Mouse (Mus musculus): ENCODE results near the gene Olfr1535. TPM values are rescaled to one million over a fixed set of nuclear protein-coding genes. Genes with fewer than 3 reads are reported as not detected.
A peak's percentile ranks its signal among the peaks of the same experiment; 100 is the strongest.

The Olfr1535 gene
- polyA plus RNA-seq (2014; fragmentation: Nextera tagmentation; extraction: Ambion mirVana) = not detected in 2 replicates

DNA sequence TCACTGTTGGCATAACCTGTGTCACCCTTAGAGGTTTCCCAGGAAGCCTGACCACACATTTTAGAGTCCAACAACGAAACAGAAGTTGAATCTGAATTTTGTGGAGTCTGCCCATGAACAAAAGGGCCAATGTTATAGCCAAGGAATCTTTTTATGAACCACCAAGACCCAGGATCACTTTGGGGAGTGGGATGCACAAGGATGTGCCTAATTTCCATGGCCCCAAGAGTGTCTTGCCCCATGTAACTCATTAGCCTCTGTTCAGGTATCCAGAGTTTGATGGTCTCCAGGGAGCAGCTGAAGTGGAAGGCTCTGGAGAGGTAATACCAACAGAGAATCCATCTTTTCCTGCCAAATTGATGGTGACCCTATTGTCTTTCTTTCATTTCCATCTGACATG lies at the start of gene Olfr1535:
TSS of gene Olfr1535 (minus strand) at position 101 of the 400 bp plus-strand sequence.
- Histone ChIP-seq H3K4me1 (ENCODE audit: control insufficient read depth, insufficient read depth, low read length) (no peaks in the 10 kb centered on the region), H3K27me3 (ENCODE audit: control insufficient read depth, insufficient read depth, low read length) (no peaks in the 10 kb centered on the region), H3K9ac (ENCODE audit: low read depth, low read length) (no peak within 1 kb of the TSS), H3K36me3 (ENCODE audit: control insufficient read depth, insufficient read depth, low read length) (no peaks in the 10 kb centered on the region), H3K27ac (ENCODE audit: low read depth, low read length) (no peak within 1 kb of the TSS), H3K9me3 (replicated peaks; ENCODE audit: control insufficient read depth, low read length) (no peaks in the 10 kb centered on the region), H3K4me2 (no peak within 1 kb of the TSS), H3K4me3 (ENCODE audit: low read depth, low read length) (no peak within 1 kb of the TSS)
- no peak for ATAC-seq (replicated peaks; ENCODE audit: insufficient number of reproducible peaks, low FRiP score, low TSS enrichment)
- WGBS (ENCODE audit: insufficient replicate concordance) = 61% methylated on average over 1 of the region's 1 CpGs

DNA sequence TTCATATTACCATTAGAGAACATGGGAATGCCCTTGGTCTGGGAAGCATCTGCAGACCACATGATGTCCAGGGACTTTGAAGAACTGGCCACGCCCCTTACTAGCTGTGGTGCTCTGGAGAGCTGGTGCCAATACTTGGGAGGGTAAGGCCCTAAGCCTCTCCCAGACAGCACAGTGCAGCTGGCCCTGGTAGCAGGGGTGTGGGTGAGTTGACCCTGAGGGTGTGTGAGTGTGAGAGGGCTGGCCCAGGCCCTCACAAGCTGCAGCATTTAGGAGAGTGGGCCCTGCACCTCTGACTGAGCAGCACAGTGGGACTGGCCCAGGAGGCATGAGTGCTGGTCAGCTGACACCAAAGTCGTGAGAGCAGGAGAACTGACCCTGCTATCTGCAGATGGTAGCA lies 31.9 kb upstream of the Olfr1535 start:
- no peaks in the 10 kb centered on the region for H3K4me1 ChIP-seq (ENCODE audit: control insufficient read depth, insufficient read depth, low read length)
- no peak overlapping the region for H3K9ac ChIP-seq (ENCODE audit: low read depth, low read length)
- no peaks in the 10 kb centered on the region for H3K9me3 ChIP-seq (replicated peaks; ENCODE audit: control insufficient read depth, low read length)
- H3K27ac ChIP-seq (ENCODE audit: low read depth, low read length) = no peak overlapping the region
- H3K36me3 ChIP-seq (ENCODE audit: control insufficient read depth, insufficient read depth, low read length) = no peaks in the 10 kb centered on the region
- ATAC-seq (replicated peaks; ENCODE audit: insufficient number of reproducible peaks, low FRiP score, low TSS enrichment) = 0 out of 2 replicates have a peak, but pooled peaks have one; percentile 31
- no peaks in the 10 kb centered on the region for H3K27me3 ChIP-seq (ENCODE audit: control insufficient read depth, insufficient read depth, low read length)
- H3K4me3 ChIP-seq (ENCODE audit: low read depth, low read length) = no peak overlapping the region
- WGBS (ENCODE audit: insufficient replicate concordance) = 45% methylated on average over 2 of the region's 2 CpGs
- no peak overlapping the region for H3K4me2 ChIP-seq

DNA sequence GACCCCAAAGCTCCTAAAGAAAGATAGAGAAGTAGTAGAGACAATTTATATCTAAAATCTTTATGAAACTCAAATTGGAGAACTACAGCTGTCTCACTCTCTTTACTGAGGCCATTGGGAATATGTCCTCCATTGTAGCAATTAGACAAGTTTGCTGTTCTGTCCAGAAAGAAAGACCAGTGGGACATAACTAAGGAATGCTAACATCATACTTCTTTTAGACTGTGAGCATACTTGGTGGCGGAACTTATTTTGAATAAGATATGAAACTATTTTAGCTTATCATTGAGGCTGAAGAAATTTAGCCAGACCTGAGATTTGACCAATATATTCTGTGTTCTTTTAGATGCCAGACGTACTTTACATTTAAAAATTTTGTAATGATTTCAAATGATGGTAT lies 22.0 kb upstream of the Olfr1535 start, which contains the start of gene Olfr1364:
TSS of gene Olfr1364 (minus strand) at position 101 of the 400 bp plus-strand sequence.
- Histone ChIP-seq H3K27me3 (ENCODE audit: control insufficient read depth, insufficient read depth, low read length) (no peaks in the 10 kb centered on the region), H3K27ac (ENCODE audit: low read depth, low read length) (no peak within 1 kb of the TSS), H3K9me3 (replicated peaks; ENCODE audit: control insufficient read depth, low read length) (no peaks in the 10 kb centered on the region), H3K9ac (ENCODE audit: low read depth, low read length) (no peak within 1 kb of the TSS), H3K4me1 (ENCODE audit: control insufficient read depth, insufficient read depth, low read length) (no peaks in the 10 kb centered on the region), H3K4me2 (no peak within 1 kb of the TSS), H3K4me3 (ENCODE audit: low read depth, low read length) (no peak within 1 kb of the TSS), H3K36me3 (ENCODE audit: control insufficient read depth, insufficient read depth, low read length) (no peaks in the 10 kb centered on the region)
- ATAC-seq (replicated peaks; ENCODE audit: insufficient number of reproducible peaks, low FRiP score, low TSS enrichment) = no peak
- WGBS (ENCODE audit: insufficient replicate concordance) = 76% methylated on average over 2 of the region's 2 CpGs

DNA sequence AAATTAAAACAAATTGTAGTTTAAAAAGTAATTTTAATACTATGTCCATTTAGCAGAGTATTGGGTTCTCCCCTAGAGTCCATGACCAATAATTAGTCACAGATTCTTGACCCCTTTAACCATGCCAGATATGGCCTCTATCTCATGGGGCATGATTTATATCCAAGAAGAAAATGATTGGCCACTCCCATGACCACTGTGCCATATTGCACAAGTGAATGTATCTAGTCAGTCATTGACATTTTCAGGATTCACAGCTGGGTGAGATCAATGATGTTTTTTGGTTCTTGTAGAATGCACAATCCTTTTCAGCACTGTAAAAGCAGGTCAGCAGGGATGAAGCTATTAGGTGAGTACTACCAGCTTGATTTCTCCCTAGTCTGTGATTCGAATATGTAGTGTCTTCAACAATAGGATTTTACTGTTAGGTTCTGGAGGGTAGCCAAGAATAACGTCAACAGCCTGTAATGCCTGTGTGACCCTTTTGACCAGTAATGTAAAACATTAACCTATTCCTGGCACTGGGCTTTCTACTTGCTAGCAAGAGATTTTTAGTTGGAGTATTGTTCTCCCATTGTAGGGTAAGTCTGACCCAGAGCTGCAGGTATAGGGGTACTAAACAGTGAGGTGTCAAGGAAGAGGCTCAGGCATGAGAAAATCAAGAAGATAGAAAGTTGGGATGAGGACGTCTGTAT lies 9.1 kb downstream of the Olfr1535 start:
- no peaks in the 10 kb centered on the region for H3K4me1 ChIP-seq (ENCODE audit: control insufficient read depth, insufficient read depth, low read length)
- H3K4me2 ChIP-seq = no peak overlapping the region
- H3K27ac ChIP-seq (ENCODE audit: low read depth, low read length) = no peak overlapping the region
- no peak for ATAC-seq (replicated peaks; ENCODE audit: insufficient number of reproducible peaks, low FRiP score, low TSS enrichment)
- H3K9me3 ChIP-seq (replicated peaks; ENCODE audit: control insufficient read depth, low read length) = no peaks in the 10 kb centered on the region
- no peak overlapping the region for H3K4me3 ChIP-seq (ENCODE audit: low read depth, low read length)
- H3K27me3 ChIP-seq (ENCODE audit: control insufficient read depth, insufficient read depth, low read length) = no peaks in the 10 kb centered on the region
- H3K36me3 ChIP-seq (ENCODE audit: control insufficient read depth, insufficient read depth, low read length) = no peaks in the 10 kb centered on the region
- H3K9ac ChIP-seq (ENCODE audit: low read depth, low read length) = no peak overlapping the region
- WGBS (ENCODE audit: insufficient replicate concordance) = 43% methylated on average over 3 of the region's 3 CpGs

DNA sequence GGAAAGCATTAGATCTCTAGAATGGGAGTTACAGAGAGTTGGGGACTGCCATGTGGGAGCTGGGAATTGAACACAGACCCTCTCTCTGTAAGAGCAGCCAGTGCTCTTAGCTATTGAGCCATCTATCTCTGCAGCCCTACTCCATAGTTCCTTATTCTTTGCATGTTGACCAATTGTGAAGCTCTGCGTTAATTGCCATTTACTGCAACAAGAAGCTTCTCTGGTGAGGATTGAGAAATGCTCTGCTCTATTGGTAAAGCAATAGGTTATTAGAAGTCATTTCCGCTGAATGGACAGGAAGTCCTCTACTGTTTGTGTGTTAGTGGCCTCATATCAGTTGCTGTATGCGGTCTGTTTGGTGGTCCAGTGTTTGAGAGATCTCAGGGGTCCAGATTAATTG lies 10.2 kb downstream of the Olfr1535 start:
- no peak overlapping the region for H3K4me2 ChIP-seq
- H3K9ac ChIP-seq (ENCODE audit: low read depth, low read length) = no peak overlapping the region
- H3K36me3 ChIP-seq (ENCODE audit: control insufficient read depth, insufficient read depth, low read length) = no peaks in the 10 kb centered on the region
- H3K9me3 ChIP-seq (replicated peaks; ENCODE audit: control insufficient read depth, low read length) = no peaks in the 10 kb centered on the region
- no peaks in the 10 kb centered on the region for H3K27me3 ChIP-seq (ENCODE audit: control insufficient read depth, insufficient read depth, low read length)
- no peak for ATAC-seq (replicated peaks; ENCODE audit: insufficient number of reproducible peaks, low FRiP score, low TSS enrichment)
- H3K4me1 ChIP-seq (ENCODE audit: control insufficient read depth, insufficient read depth, low read length) = no peaks in the 10 kb centered on the region
- no peak overlapping the region for H3K27ac ChIP-seq (ENCODE audit: low read depth, low read length)
- WGBS (ENCODE audit: insufficient replicate concordance) = 79% methylated on average over 3 of the region's 3 CpGs
- no peak overlapping the region for H3K4me3 ChIP-seq (ENCODE audit: low read depth, low read length)

DNA sequence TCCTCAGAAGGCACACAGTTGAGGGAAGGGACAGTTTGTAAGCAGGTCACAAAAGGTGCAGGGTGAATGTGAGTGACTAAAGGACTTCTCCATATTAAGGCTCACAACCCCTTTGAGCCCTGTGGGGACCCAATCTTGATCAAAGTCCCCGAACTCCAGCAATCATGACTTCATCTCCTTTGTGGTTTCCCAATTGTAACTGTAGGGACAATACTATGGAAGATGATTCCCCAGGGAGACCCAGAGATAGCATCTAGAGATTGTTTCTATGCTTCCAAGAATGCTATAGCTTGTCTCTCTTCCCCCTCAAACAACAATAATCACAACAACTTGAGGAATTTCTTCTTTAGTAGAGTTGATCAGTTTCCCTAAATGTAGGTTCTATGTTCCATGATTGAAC lies 17.0 kb downstream of the Olfr1535 start, which contains the start of gene Olfr1366:
TSS of gene Olfr1366 (minus strand) at position 101 of the 400 bp plus-strand sequence.
- Histone ChIP-seq H3K27ac (ENCODE audit: low read depth, low read length) (no peak within 1 kb of the TSS), H3K9ac (ENCODE audit: low read depth, low read length) (no peak within 1 kb of the TSS), H3K36me3 (ENCODE audit: control insufficient read depth, insufficient read depth, low read length) (no peaks in the 10 kb centered on the region), H3K4me1 (ENCODE audit: control insufficient read depth, insufficient read depth, low read length) (no peaks in the 10 kb centered on the region), H3K4me2 (no peak within 1 kb of the TSS), H3K9me3 (replicated peaks; ENCODE audit: control insufficient read depth, low read length) (no peaks in the 10 kb centered on the region), H3K4me3 (ENCODE audit: low read depth, low read length) (no peak within 1 kb of the TSS), H3K27me3 (ENCODE audit: control insufficient read depth, insufficient read depth, low read length) (no peaks in the 10 kb centered on the region)
- 67% methylated on average over 1 of the region's 1 CpGs for WGBS (ENCODE audit: insufficient replicate concordance)
- no peak for ATAC-seq (replicated peaks; ENCODE audit: insufficient number of reproducible peaks, low FRiP score, low TSS enrichment)

DNA sequence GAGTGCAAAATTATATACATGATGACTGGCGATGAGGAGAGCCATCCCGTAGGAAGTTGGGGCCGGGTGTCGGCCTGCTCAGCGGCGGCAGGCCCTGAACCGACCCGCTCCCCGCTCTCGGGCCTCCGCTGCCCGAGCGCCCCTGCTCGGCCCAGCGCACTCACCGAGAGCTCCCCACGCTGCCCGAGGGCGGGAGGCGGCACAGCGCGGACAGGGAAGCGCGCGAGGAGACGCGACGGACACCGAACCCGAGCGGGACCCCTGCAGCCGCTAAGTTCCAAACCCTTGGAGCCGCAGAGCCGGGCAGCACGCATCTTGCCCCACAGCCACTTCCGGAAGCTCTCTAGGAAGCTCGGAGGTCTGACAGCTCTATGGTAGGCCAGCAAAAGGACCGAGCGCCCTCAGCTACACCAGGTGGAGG lies 28.9 kb downstream of the Olfr1535 start, which contains the start of gene Zkscan8:
TSS of gene Zkscan8 (minus strand) at position 340 of the 421 bp plus-strand sequence.
- H3K27me3 ChIP-seq (ENCODE audit: control insufficient read depth, insufficient read depth, low read length) = no peaks in the 10 kb centered on the region
- peaks cover 4% of the 10 kb centered on the region for H3K4me1 ChIP-seq (ENCODE audit: control insufficient read depth, insufficient read depth, low read length)
- no peaks in the 10 kb centered on the region for H3K9me3 ChIP-seq (replicated peaks; ENCODE audit: control insufficient read depth, low read length)
- H3K4me3 ChIP-seq (ENCODE audit: low read depth, low read length) = peak within 1 kb of the TSS; percentile 94
- H3K4me2 ChIP-seq = peak within 1 kb of the TSS; percentile 76
- peak within 1 kb of the TSS; percentile 99 for H3K9ac ChIP-seq (ENCODE audit: low read depth, low read length)
- ATAC-seq (replicated peaks; ENCODE audit: insufficient number of reproducible peaks, low FRiP score, low TSS enrichment) = peak; percentile 87
- 0% methylated on average over 39 of the region's 39 CpGs for WGBS (ENCODE audit: insufficient replicate concordance)
- peaks cover 10% of the 10 kb centered on the region; the same call in 1 of the 2 replicates for H3K36me3 ChIP-seq (ENCODE audit: control insufficient read depth, insufficient read depth, low read length)
- H3K27ac ChIP-seq (ENCODE audit: low read depth, low read length) = peak within 1 kb of the TSS; percentile 94

DNA sequence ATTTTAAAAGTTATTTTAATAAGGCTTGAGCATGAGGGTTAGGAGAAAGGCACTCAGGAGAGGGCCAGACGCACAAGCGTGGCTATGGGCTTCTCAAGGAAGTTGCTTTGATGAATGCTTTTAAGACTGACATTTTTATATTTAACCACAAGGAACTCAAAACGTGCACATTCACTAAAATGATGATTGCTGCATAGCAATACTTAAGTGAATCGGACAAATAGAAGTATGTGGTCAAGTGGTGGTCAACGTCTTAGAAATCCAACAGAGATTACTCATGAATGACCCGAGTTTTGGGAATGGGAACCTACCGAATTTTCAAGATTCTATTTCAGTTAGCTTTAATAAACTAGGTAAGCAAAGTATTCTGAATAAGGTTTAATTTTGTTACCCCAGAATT lies 29.6 kb downstream of the Olfr1535 start:
- H3K36me3 ChIP-seq (ENCODE audit: control insufficient read depth, insufficient read depth, low read length) = peaks cover 12% of the 10 kb centered on the region; the same call in 1 of the 2 replicates
- ATAC-seq (replicated peaks; ENCODE audit: insufficient number of reproducible peaks, low FRiP score, low TSS enrichment) = no peak
- H3K27ac ChIP-seq (ENCODE audit: low read depth, low read length) = no peak overlapping the region
- WGBS (ENCODE audit: insufficient replicate concordance) = 48% methylated on average over 7 of the region's 7 CpGs
- peaks cover 4% of the 10 kb centered on the region for H3K4me1 ChIP-seq (ENCODE audit: control insufficient read depth, insufficient read depth, low read length)
- H3K9ac ChIP-seq (ENCODE audit: low read depth, low read length) = no peak overlapping the region
- H3K27me3 ChIP-seq (ENCODE audit: control insufficient read depth, insufficient read depth, low read length) = no peaks in the 10 kb centered on the region
- H3K4me3 ChIP-seq (ENCODE audit: low read depth, low read length) = peak overlapping the region; percentile 94
- H3K9me3 ChIP-seq (replicated peaks; ENCODE audit: control insufficient read depth, low read length) = no peaks in the 10 kb centered on the region
- peak overlapping the region; percentile 76 for H3K4me2 ChIP-seq

Measured in heart, embryonic 11.5 days (tissue).